Mouse (Mus musculus): ENCODE measurements around the gene Gsap. TPM values are rescaled to one million over a fixed set of nuclear protein-coding genes. Genes with fewer than 3 reads are reported as not detected.
"Not testable (repeated sequence)": the region's sequence is repeated elsewhere in the genome, so short reads cannot be mapped to it uniquely, and the experiment has no call there.

Gene Gsap
- total RNA-seq, 1 experiment from 2014 or later = 5.8 TPM

GRCm38 (mm10) chr5:21326494-21326893, 140.4 kb downstream of the Gsap start:
- peak; percentile 80 for DNase-seq

- no peak for DNase-seq
Measured at GRCm38 (mm10) chr5:21328560-21328959, 142.5 kb downstream of the Gsap start.

GRCm38 (mm10) chr5:21329672-21330665, 143.9 kb downstream of the Gsap start:
- DNase-seq = no peak

GRCm38 (mm10) chr5:21331656-21332055, 145.6 kb downstream of the Gsap start:
- no peak for DNase-seq

- no peak for DNase-seq
Measured at GRCm38 (mm10) chr5:21332119-21332518, 146.1 kb downstream of the Gsap start.

GRCm38 (mm10) chr5:21342265-21342664, 156.2 kb downstream of the Gsap start:
- not testable (repeated sequence) for DNase-seq

GRCm38 (mm10) chr5:21348366-21348765, 162.3 kb downstream of the Gsap start:
- peak; percentile 54 for DNase-seq

- no peak for DNase-seq
Measured at GRCm38 (mm10) chr5:21351678-21352077, 165.6 kb downstream of the Gsap start.

- no peak for DNase-seq
Measured at GRCm38 (mm10) chr5:21358648-21359047, 172.6 kb downstream of the Gsap start.

- DNase-seq = no peak
Measured at GRCm38 (mm10) chr5:21363343-21363742, 177.3 kb downstream of the Gsap start.

Other genes with a start within 250 kb of the Gsap start
- 12.8 and 15.2 TPM in 2 replicates for gene Rsbn1l, start 229.9 kb upstream of the Gsap start, total RNA-seq (2021)
- gene Ptpn12, start 130.3 kb upstream of the Gsap start, total RNA-seq (2021) = 54.2 and 59.4 TPM in 2 replicates
- gene Fgl2, start 186.4 kb downstream of the Gsap start, total RNA-seq (2021) = 5.4 and 8.8 TPM in 2 replicates
- gene Ccdc146, start 238.4 kb downstream of the Gsap start, total RNA-seq (2021) = 0.26 TPM in 1 of 2 replicates, not detected in the other
- gene Fam185a, start 238.7 kb downstream of the Gsap start, total RNA-seq (2021) = 12.0 and 13.8 TPM in 2 replicates